Mouse (Mus musculus) forebrain, embryonic 11.5 days (tissue): ENCODE measurements at regions not wholly inside any gene's neighbourhood (a gene's known extent, or its start where the extent isn't known, plus 50 kb on each side); places are given as distances from the start of the nearest gene placed in this dataset.

Experiments used
- ATAC-seq: fragments of 200-750 bp; cut with Nextera tagmentation; replicated peaks from 2 replicates; pipeline ENCODE4 v1.8.0; 2017; ENCODE audit warnings: moderate TSS enrichment; ENCODE audit not compliant: low FRiP score
- DNase-seq: peaks from one replicate; pipeline ENCODE4 v3.0.0-alpha.2; 2017; ENCODE audit warnings: low spot score
- H3K27ac ChIP-seq: fragments of 300-500 bp; sonication (generic); 2 replicates; pipeline ENCODE4 v1.5.1; 2014; ENCODE audit warnings: low read depth, low read length
- H3K27me3 ChIP-seq: fragments of 300-500 bp; sonication (generic); 2 replicates; pipeline ENCODE4 v1.6.1; 2014; ENCODE audit warnings: mild to moderate bottlenecking, low read length, mixed read lengths; ENCODE audit not compliant: control insufficient read depth, insufficient read depth
- H3K36me3 ChIP-seq: fragments of 300-500 bp; sonication (generic); 2 replicates; pipeline ENCODE4 v1.6.1; 2014; ENCODE audit warnings: mild to moderate bottlenecking, low read length, moderate library complexity, mixed read lengths; ENCODE audit not compliant: control insufficient read depth, insufficient read depth
- H3K4me1 ChIP-seq: fragments of 300-500 bp; sonication (generic); replicated peaks from 2 replicates; pipeline ENCODE4 v1.6.1; 2014; ENCODE audit warnings: low read length, mixed read lengths; ENCODE audit not compliant: control insufficient read depth, insufficient read depth
- H3K4me2 ChIP-seq: fragments of 300-500 bp; sonication (generic); 2 replicates; pipeline ENCODE4 v1.6.1; 2014; ENCODE audit warnings: low read depth, mild to moderate bottlenecking, low read length, moderate library complexity, mixed read lengths; ENCODE audit not compliant: severe bottlenecking
- H3K4me3 ChIP-seq: fragments of 300-500 bp; sonication (generic); 2 replicates; pipeline ENCODE4 v1.5.1; 2014; ENCODE audit warnings: low read depth, low read length
- H3K9ac ChIP-seq: fragments of 300-500 bp; sonication (generic); 2 replicates; pipeline ENCODE4 v1.6.1; 2014; ENCODE audit warnings: low read length
- H3K9me3 ChIP-seq: fragments of 300-500 bp; sonication (generic); 2 replicates; pipeline ENCODE4 v1.6.1; 2016; ENCODE audit warnings: low read length, mixed read lengths; ENCODE audit not compliant: control insufficient read depth
- WGBS: fragments of 180-500 bp; shearing (Covaris S2); extraction: QIAGEN DNeasy Blood & Tissue Kit; methylation state at CpG from one replicate; pipeline ENCODE4 v1.1.7; 2014; 5-methylcytosine and 5-hydroxymethylcytosine counted together

DNA sequence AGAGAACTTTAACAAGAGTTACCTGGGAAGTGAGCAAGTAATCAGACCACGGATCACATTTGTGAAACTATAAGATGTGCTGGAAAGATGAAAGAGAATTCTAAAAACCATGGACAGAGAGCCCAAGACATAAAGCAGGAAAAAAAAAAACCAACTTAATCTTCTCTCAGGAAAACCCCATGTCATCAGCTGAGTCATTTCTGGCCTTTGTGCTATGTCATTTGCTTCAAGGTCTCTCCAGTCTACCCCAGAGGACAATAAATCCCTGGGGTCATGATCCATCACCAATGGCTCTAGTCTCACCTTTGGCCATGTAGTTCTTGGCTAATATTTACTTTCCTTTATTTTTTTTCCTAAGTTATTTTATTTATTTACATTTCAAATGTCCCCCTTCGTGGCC lies 174.5 kb downstream of the Gpam start:
- Histone ChIP-seq H3K9ac (no peak overlapping the region), H3K27me3 (no peaks in the 10 kb centered on the region), H3K27ac (no peak overlapping the region), H3K36me3 (no peaks in the 10 kb centered on the region), H3K4me2 (no peak overlapping the region), H3K9me3 (no peaks in the 10 kb centered on the region; the same call in 1 of the 2 replicates), H3K4me3 (no peak overlapping the region), H3K4me1 (peaks cover 3% of the 10 kb centered on the region; the same call in 1 of the 2 replicates)
- ATAC-seq, result no peak
- WGBS, result 73% methylated on average over 2 of the region's 2 CpGs
- no peak for DNase-seq

DNA sequence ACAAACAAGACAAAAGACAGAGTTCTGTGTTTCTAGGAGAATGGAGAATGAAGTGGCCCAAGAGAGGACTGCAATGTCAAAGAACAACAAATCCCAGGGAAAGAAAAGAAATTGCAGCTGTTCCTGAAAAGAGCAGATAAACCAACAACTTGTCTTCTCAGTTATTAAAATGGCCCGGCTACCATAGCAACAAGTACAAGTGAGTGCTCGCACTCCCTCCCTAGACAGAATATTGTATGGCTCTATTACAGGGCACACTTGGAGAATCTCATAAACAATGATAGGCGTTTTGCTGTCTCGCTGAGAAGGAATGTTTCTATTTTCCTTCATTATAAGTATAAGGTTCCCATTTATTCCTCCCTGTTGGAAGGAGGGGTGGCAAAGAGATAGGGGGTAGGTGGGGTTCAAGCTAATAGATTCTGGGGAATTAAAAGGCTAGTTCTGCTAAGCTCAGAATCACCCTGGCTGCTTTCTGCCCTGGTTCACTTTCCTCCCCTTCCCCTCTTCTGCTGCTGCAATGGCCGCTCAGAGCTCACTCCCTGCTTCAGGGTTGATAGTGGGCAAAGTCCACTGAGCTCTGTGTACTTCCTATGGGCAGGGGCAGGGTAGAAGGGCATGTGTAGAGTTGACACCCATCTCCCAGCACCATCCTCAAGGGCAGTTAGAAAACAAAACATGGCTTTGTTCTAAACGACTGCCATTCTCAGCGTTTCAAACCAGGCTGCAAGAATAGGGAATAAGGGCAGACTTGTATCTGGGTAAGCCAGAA lies 178.5 kb downstream of the Gpam start:
- ATAC-seq, result no peak
- DNase-seq, result no peak
- H3K9ac ChIP-seq, result no peak overlapping the region
- H3K4me2 ChIP-seq, result no peak overlapping the region
- no peak overlapping the region for H3K27ac ChIP-seq
- H3K4me1 ChIP-seq, result peaks cover 3% of the 10 kb centered on the region; the same call in 1 of the 2 replicates
- WGBS, result 69% methylated on average over 7 of the region's 7 CpGs
- H3K36me3 ChIP-seq, result no peaks in the 10 kb centered on the region
- no peaks in the 10 kb centered on the region for H3K9me3 ChIP-seq
- H3K27me3 ChIP-seq, result no peaks in the 10 kb centered on the region
- H3K4me3 ChIP-seq, result no peak overlapping the region

DNA sequence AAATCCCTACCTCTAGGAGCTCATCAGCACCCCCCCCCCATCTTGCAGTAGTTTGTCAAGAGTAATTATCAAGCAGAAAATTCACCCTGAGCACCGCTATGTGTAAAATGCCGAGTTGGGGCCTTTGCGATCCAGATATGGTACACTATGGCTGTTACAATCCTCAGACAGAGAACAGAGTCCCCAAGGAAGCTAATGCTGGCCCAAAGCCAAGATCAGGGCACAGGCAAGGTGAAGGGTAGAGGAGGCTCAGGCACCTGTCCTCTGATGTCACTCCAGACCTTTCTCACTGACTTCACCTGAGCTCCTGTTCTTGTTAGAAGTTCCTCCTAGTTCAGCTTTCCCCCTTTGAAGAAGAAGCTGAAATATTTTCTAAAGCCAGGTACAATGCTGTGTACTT lies 179.5 kb downstream of the Gpam start:
- no peaks in the 10 kb centered on the region for H3K27me3 ChIP-seq
- DNase-seq (no peak), ATAC-seq (no peak)
- no peak overlapping the region for H3K9ac ChIP-seq
- no peak overlapping the region for H3K4me3 ChIP-seq
- no peak overlapping the region for H3K27ac ChIP-seq
- 89% methylated on average over 3 of the region's 3 CpGs for WGBS
- no peaks in the 10 kb centered on the region for H3K36me3 ChIP-seq
- no peaks in the 10 kb centered on the region for H3K9me3 ChIP-seq
- peaks cover 3% of the 10 kb centered on the region; the same call in 1 of the 2 replicates for H3K4me1 ChIP-seq
- H3K4me2 ChIP-seq, result no peak overlapping the region

DNA sequence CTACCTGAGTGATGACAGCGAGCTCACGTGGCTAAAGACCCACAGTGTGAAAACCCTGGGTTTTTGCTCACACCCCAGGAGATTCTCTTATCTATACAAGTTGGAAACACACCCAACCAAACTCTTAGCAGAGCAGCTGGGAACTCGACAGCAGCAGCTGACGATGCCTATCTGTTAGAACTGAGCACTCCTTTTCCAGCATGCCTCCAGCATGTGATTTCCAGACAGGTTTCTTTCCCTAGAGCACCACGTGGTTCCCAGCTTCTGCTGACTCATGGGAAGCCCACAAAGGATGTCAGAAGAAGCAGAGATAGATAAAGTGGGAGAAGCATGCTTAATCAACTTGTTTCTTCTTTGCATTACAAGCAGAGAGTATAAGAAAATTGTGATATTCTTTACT lies 194.5 kb downstream of the Gpam start:
- Histone ChIP-seq H3K36me3 (no peaks in the 10 kb centered on the region), H3K27me3 (no peaks in the 10 kb centered on the region), H3K9me3 (no peaks in the 10 kb centered on the region), H3K4me1 (no peaks in the 10 kb centered on the region), H3K27ac (no peak overlapping the region), H3K9ac (no peak overlapping the region), H3K4me3 (no peak overlapping the region), H3K4me2 (no peak overlapping the region)
- WGBS, result 78% methylated on average over 5 of the region's 5 CpGs
- ATAC-seq (no peak), DNase-seq (no peak)

DNA sequence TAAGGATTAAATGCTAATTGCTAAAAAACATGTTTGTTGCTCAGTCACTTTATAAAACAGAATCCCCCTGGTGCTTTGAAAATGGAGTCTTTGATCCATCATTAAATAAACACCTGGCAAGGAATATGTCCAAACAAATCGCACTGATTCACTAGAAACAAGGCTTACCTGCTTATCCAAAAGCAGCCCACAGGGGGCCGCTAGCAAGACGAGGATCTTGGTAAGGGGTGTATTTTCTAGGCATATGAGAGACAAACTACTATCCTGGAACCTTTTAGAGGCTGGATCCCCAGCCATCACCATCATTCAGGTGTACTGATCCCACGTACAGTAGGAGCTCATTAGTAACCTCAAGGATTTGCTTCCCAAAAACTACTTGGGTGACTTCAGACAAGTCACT lies 201.2 kb downstream of the Gpam start:
- Histone ChIP-seq H3K4me3 (no peak overlapping the region), H3K27ac (no peak overlapping the region), H3K9me3 (no peaks in the 10 kb centered on the region), H3K36me3 (no peaks in the 10 kb centered on the region), H3K4me1 (no peaks in the 10 kb centered on the region), H3K4me2 (no peak overlapping the region), H3K27me3 (no peaks in the 10 kb centered on the region), H3K9ac (no peak overlapping the region)
- 74% methylated on average over 4 of the region's 4 CpGs for WGBS
- DNase-seq (no peak), ATAC-seq (no peak)

DNA sequence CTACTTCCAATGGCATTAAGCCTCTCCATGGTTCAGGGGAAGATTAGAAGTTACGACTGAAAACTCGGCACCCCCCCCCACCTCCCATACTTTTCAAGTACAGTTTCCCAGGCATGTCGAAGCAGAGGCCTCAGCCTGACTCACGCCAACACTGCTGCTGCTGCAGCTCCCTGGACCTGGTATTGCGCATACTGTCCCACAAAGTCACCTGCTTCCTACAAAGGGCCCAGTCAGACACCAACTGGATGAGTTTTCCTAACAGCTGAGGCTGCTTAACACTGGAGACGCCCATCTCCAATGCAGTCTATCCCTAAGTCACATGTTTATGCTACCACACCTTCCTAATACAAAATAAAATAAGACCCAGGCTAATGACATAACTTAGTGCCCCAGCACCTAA lies 207.4 kb downstream of the Gpam start:
- Histone ChIP-seq H3K9ac (no peak overlapping the region), H3K27ac (no peak overlapping the region), H3K4me1 (no peaks in the 10 kb centered on the region), H3K9me3 (no peaks in the 10 kb centered on the region), H3K4me2 (no peak overlapping the region), H3K27me3 (no peaks in the 10 kb centered on the region), H3K4me3 (no peak overlapping the region), H3K36me3 (no peaks in the 10 kb centered on the region)
- no peak for ATAC-seq
- no peak for DNase-seq
- WGBS, result 67% methylated on average over 6 of the region's 6 CpGs

DNA sequence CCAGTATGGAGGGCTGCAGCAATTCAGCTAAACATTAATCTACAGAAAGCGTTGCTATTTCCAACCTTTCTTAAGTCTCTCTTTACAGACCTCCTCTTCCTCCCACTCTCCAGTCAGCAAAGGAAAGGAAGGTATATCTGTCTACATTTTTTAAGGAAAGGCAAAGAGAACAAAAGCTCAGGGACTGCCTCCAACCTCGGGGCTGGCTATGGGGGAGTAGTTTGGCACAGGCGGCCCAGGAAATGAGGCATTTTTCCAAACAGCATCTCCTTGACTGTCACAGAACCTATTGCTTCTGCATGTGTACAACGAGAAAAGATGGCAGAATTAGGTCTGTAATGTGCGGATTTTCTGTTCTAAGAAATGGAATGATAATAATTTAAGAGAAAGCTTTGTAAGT lies 233.4 kb downstream of the Gpam start:
- ATAC-seq, result no peak
- H3K36me3 ChIP-seq, result no peaks in the 10 kb centered on the region
- no peak overlapping the region for H3K27ac ChIP-seq
- 89% methylated on average over 5 of the region's 5 CpGs for WGBS
- H3K4me1 ChIP-seq, result no peaks in the 10 kb centered on the region
- DNase-seq, result no peak
- H3K9ac ChIP-seq, result no peak overlapping the region
- H3K9me3 ChIP-seq, result no peaks in the 10 kb centered on the region
- no peaks in the 10 kb centered on the region for H3K27me3 ChIP-seq
- H3K4me3 ChIP-seq, result no peak overlapping the region
- no peak overlapping the region for H3K4me2 ChIP-seq

DNA sequence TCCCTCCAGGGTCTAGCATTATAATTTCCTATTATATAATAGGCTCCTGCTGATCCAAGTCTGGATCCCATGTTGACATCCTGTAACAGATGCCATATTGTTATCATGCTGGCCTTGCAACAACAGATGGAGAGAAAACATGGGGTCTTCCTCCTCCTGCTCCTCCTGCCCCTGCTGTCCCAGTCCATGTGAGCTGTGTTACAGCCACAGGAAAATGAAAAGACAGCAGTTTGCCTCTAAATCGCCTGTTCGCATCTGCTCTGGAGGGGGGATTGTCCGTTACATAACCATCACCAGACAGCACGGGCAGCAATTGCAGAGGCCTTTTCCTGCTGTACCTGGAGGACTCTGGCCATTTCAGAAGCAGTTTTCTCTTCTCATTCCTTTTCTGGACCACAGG lies 260.0 kb downstream of the Gpam start:
- Histone ChIP-seq H3K27me3 (no peaks in the 10 kb centered on the region), H3K9ac (no peak overlapping the region), H3K4me1 (no peaks in the 10 kb centered on the region), H3K4me2 (no peak overlapping the region), H3K4me3 (no peak overlapping the region), H3K36me3 (no peaks in the 10 kb centered on the region), H3K9me3 (no peaks in the 10 kb centered on the region), H3K27ac (no peak overlapping the region)
- 88% methylated on average over 4 of the region's 4 CpGs for WGBS
- DNase-seq (no peak), ATAC-seq (no peak)

DNA sequence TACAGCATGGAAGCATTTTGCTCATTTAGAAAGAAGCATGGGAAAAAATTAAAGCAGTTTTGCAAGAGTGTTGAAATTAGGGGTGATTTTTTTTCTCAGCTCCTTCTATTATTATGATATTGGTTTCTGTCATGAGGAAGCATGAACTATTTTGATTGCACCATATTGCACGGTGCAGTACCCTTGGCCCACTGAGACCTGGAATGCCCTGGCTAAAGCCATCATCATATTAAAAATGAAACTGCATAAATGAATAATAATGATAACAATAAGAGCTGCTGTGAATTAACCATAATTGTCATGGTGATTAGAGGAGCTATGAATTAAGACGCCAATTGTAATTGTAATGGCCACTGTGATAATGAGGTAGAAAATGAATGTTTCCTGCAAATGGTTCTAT lies 271.8 kb downstream of the Gpam start:
- H3K27ac ChIP-seq, result no peak overlapping the region
- H3K36me3 ChIP-seq, result no peaks in the 10 kb centered on the region
- no peaks in the 10 kb centered on the region for H3K9me3 ChIP-seq
- no peak overlapping the region for H3K4me3 ChIP-seq
- H3K9ac ChIP-seq, result no peak overlapping the region
- no peaks in the 10 kb centered on the region for H3K4me1 ChIP-seq
- 78% methylated on average over 2 of the region's 2 CpGs for WGBS
- DNase-seq (no peak), ATAC-seq (no peak)
- no peak overlapping the region for H3K4me2 ChIP-seq
- no peaks in the 10 kb centered on the region for H3K27me3 ChIP-seq
